Mouse (Mus musculus) inflammation-experienced regulatory T-cells, adult 6 months (primary cell): ENCODE measurements around the gene Map3k3. TPM values are rescaled to one million over a fixed set of nuclear protein-coding genes. Genes with fewer than 3 reads are reported as not detected.
A peak's percentile ranks its signal among the peaks of the same experiment; 100 is the strongest.
"Not testable (repeated sequence)": the region's sequence is repeated elsewhere in the genome, so short reads cannot be mapped to it uniquely, and the experiment has no call there.

Experiments used
- ATAC-seq: one replicate; pipeline ENCODE4 v1.8.0; 2017
- polyA plus RNA-seq, 3 experiments: library from polyadenylated mRNA; unstranded; fragments of 100-300 nt; shearing (Covaris generic); gene quantifications; one replicate each; pipeline ENCODE4 v1.2.1; 2017

Map3k3 gene
- polyA plus RNA-seq, 3 experiments from 2014 or later: 11.5 to 33.4 (median 33.3) TPM

- no peak for ATAC-seq
Observed at GRCm38 (mm10) chr11:106084911-106085561, 623 bp downstream of the Map3k3 start.

GRCm38 (mm10) chr11:106098223-106098622, 13.8 kb downstream of the Map3k3 start:
- no peak for ATAC-seq

DNA sequence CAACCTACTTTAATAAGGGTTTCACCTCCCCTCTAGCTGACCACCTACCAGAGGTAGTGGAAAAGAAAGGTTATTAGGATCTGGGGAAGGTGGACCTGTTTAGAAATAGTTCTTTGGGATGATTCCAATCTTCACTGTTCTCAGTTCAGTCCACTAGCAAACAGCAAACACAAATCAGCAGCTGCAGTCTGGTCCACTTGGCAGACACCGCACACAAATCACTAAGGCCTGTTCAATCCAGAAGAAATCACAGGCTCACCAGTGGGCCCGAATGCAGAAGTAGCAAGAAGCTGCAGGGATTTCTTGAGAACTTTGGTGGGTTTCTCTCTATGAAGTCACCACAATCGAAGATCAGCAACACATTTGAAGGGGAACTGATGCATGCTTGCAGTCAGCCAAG, 18.5 kb downstream of the Map3k3 start:
- no peak for ATAC-seq

DNA sequence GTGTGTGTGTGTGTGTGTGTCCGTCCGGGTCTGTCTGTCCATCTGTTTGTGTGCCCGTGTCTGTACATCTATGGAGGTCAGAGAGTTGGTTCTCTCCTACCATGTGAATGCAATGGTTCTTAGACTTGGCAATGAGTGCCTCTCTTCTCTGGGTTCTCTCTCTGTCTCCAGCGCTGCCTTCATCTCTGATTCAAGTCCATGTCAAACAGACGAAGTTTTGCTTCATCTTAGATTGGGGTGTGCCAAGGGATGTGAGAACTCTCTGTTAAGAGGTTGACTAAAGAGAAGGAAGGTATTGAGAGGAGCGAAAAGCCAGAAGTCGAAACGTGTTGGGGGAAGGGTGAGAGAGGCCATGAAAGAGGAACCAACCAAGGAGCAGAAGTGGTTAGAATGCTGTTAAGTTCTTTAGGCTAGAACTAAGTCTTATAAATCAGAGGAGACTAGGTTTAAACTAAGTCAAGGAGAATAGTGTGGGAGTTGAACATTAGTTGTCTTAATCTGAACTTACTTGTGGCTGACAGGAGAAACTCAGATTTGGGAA, 21.7 kb downstream of the Map3k3 start:
- no peak for ATAC-seq

- no peak for ATAC-seq
Observed at GRCm38 (mm10) chr11:106111688-106112087, 27.3 kb downstream of the Map3k3 start.

GRCm38 (mm10) chr11:106122221-106122620, 37.8 kb downstream of the Map3k3 start:
- no peak for ATAC-seq

- ATAC-seq: peak; percentile 63
Observed at GRCm38 (mm10) chr11:106122736-106123135, 38.3 kb downstream of the Map3k3 start.

DNA sequence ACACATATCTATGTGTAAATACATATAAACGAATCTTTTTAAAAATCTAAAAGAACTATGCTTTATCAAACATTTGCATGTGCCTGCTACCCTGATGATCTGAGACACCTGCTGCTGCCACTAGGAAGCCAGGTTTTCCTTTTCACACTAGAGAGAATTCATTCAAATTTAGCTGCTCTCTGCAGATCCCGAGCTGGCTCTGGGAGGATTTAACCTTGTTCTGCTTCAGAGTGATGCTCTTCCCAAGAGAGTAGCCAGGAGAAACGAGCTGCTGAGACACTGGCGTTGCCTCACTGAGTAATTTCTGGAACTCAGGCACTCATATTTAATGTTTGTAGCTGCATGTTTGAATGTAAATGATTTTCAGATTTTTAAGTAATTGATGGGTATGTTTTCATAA, 40.4 kb downstream of the Map3k3 start:
- no peak for ATAC-seq

DNA sequence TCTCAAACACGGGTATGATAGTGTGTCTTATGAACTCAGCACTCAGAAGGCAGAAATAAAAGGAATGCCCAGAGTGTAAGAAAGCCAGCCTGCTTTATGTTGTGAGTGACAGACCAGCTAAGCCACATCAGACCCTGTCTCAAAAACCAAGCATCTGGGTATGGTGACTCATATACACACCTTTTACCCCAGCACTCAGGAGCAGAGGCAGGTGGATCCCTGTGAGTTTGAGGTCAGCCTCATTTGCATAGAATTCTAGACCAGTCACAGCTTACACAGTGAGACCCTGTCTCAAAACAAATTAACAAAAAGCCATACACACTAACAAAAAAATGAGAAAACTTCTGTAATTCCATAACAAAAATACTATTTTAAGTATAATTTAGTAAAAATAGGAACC, 41.4 kb downstream of the Map3k3 start:
- no peak for ATAC-seq

GRCm38 (mm10) chr11:106126727-106127373, 42.4 kb downstream of the Map3k3 start:
- ATAC-seq: not testable (repeated sequence)

DNA sequence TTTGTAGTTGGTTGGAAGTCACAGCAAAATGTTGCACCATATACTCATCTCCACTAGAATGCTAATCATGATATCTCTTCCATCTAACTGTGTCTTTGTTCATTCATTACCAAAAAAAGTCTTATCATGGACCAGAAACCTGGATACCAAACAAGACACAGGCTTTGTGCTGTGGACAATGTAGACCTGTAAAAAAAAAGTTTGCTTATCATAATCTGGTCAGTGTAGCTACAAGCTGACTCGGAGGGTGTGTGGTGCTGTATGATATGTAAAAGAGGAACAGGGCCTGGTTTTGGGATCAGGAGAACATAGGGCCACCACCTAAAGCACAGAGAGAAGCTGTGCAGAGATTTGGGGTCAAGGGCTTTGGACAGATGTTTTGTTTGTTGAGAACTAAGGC, 45.1 kb downstream of the Map3k3 start:
- ATAC-seq: no peak

GRCm38 (mm10) chr11:106132516-106132915, 48.1 kb downstream of the Map3k3 start:
- ATAC-seq: no peak

DNA sequence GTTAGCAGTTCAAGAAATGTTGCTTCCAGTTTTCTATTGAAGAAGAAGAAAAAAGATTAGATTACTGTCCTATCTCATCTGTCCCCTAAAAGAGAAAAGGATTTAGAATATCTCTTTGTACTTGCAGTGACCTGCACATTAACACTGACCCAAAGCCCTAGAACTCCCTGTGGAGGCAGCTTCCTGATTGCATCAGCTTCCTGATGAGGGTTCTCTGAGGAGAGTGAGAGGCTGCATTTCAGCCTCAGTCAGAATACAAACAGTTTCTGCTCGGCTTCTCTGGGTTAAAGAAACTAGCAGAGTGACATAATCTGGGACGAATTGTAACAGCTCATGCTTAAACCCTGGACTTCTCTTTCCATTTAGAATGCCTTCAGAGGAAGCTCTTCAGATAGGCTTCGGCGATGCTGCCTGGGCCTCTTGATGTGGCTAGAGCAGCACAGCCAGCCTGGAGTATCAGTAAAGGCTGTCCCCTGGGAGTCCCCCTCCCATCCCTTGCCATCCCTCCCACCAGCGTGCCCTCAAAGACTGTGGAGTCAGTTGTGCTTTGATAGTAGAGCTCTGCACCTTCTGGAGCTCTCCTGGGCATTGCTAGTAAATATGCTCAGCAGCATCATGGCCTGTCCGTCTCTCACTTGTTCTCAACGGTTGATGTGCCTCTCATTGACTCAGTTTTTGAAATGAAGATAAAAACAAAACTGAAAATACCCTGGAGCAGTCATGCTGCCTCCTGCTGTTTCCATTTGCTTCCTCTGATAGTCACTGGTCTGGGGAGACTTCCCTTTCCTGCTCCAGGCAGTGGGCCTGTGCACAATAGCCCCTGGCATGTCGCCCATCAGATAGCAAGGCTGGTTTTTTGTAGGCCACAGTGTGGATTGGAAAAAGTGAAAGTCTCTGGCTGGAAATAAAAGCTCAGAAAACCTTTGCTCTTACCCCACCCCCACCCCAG, 50.4 kb downstream of the Map3k3 start:
- peak; percentile 35 for ATAC-seq

- ATAC-seq: no peak
Observed at GRCm38 (mm10) chr11:106151219-106151618, 66.8 kb downstream of the Map3k3 start.

- ATAC-seq: no peak
Observed at GRCm38 (mm10) chr11:106152132-106152531, 67.7 kb downstream of the Map3k3 start.

DNA sequence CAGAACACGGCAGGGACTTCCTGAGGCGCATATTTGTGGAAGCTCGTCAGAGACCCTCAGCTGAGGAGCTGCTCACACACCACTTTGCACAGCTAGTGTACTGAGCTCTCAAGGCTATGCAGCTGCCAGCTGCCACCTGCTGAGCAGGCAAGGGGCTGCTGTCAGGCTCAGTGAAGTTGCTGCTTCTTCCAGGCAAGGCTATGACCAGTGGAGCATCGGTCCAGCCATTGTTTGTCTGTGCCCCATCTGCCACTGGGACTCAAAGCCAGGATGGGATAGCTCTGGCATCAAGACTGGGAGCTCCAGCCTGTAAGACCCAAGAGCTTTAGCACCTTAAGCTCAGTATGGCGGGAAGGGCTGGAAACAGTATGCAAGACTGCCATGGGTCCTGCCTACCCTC, 69.7 kb downstream of the Map3k3 start:
- no peak for ATAC-seq

GRCm38 (mm10) chr11:106154770-106155169, 70.4 kb downstream of the Map3k3 start:
- no peak for ATAC-seq

GRCm38 (mm10) chr11:106155761-106156160, 71.3 kb downstream of the Map3k3 start:
- ATAC-seq: no peak

- no peak for ATAC-seq
Observed at GRCm38 (mm10) chr11:106156257-106156656, 71.8 kb downstream of the Map3k3 start.

- ATAC-seq: no peak
Observed at GRCm38 (mm10) chr11:106157154-106157553, 72.7 kb downstream of the Map3k3 start.

GRCm38 (mm10) chr11:106158081-106158929, 73.9 kb downstream of the Map3k3 start:
- ATAC-seq: peak; percentile 19

- peak; percentile 3 for ATAC-seq
Observed at GRCm38 (mm10) chr11:106158930-106159215, 74.5 kb downstream of the Map3k3 start.
